Mouse (Mus musculus): ENCODE measurements around the gene Slco3a1. TPM values are rescaled to one million over a fixed set of nuclear protein-coding genes. Genes with fewer than 3 reads are reported as not detected.

The Slco3a1 gene
- polyA plus RNA-seq, 3 experiments from 2014 or later, result 16.2 to 19.3 (median 17.5) TPM

GRCm38 (mm10) chr7:74269283-74270088, 285.1 kb downstream of the Slco3a1 start:
- no peak for ATAC-seq

GRCm38 (mm10) chr7:74266511-74267168, 287.9 kb downstream of the Slco3a1 start:
- no peak for ATAC-seq

- no peak for ATAC-seq
Measured at GRCm38 (mm10) chr7:74256291-74256690, 298.3 kb downstream of the Slco3a1 start.

- no peak for ATAC-seq
Measured at GRCm38 (mm10) chr7:74252066-74252465, 302.5 kb downstream of the Slco3a1 start.

GRCm38 (mm10) chr7:74241236-74241635, 313.3 kb downstream of the Slco3a1 start:
- ATAC-seq, result no peak

- ATAC-seq, result no peak
Measured at GRCm38 (mm10) chr7:74240459-74241172, 314.0 kb downstream of the Slco3a1 start.
